Mouse (Mus musculus): ENCODE results near the gene Aplf. TPM values are rescaled to one million over a fixed set of nuclear protein-coding genes. Genes with fewer than 3 reads are reported as not detected.

Gene Aplf
- total and polyA plus RNA-seq, 2 experiments from 2014 or later, result 8.1 to 8.8 TPM

DNA sequence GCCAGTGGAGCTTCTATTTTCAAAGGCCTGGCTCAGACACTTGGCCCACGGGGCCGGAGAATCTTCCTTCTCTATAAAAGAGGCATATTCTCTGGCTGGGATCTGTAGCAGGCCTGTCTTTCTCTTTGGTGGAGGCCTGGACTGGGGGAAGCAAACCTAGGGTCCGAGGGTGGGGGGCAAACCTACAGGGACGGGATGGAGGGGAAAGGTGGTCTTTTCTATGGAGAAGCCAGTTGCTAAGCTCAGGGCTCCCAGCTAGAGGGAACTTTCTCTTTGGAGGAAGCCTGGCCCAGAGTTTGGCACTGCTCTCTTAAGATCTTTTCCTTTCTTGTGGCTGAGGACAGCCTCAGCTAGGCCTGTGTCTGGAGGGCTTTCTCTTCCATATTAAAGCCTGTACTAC lies 668 bp upstream of the Aplf start:
- TF ChIP-seq CTCF (IDR thresholded peaks at IDR 0.05; ENCODE audit: low read depth), result no peak
- Histone ChIP-seq H3K9ac (no peak overlapping the region), H3K36me3 (ENCODE audit: insufficient read depth) (no peaks in the 10 kb centered on the region), H3K27ac (ENCODE audit: low read depth, low read length) (peak overlapping the region; percentile 11; the same call in 1 of the 2 replicates), H3K4me2 (ENCODE audit: low read depth) (peak overlapping the region; percentile 39), H3K27me3 (ENCODE audit: insufficient read depth, low read length) (no peaks in the 10 kb centered on the region), H3K4me3 (ENCODE audit: low read depth, low read length) (peak overlapping the region; percentile 47), H3K9me3 (ENCODE audit: low read length) (no peaks in the 10 kb centered on the region), H3K4me1 (ENCODE audit: insufficient read depth) (0 out of 2 replicates have a peak, but pooled peaks cover 12% of the 10 kb centered on the region)
- ATAC-seq (no peak), DNase-seq (no peak)
- 42% methylated on average over 4 of the region's 4 CpGs for WGBS

DNA sequence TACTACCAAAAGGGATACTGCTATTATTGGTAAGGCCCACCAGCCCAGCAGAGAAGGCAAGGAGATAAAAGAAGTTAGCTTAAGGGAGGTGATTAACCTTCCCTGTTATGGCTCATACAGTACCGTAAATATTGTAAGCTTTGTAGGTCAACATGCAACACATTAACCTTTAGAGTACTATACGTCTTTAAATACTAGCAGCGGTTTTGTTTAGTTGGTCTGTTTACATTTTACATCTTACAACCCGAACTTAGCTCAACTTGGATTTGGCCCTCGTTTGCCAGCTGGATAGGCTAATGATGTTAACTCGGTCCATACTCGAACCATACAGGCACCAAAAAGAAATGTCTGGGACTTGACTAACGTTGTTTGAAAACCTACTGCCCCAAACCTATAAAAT lies 640 bp downstream of the Aplf start:
- DNase-seq, result no peak
- H3K36me3 ChIP-seq (ENCODE audit: insufficient read depth), result no peaks in the 10 kb centered on the region
- TF ChIP-seq CTCF (IDR thresholded peaks at IDR 0.05; ENCODE audit: low read depth), result no peak
- H3K9me3 ChIP-seq (ENCODE audit: low read length), result no peaks in the 10 kb centered on the region
- H3K4me1 ChIP-seq (ENCODE audit: insufficient read depth), result 0 out of 2 replicates have a peak, but pooled peaks cover 12% of the 10 kb centered on the region
- H3K27ac ChIP-seq (ENCODE audit: low read depth, low read length), result no peak overlapping the region
- peak overlapping the region; percentile 31 for H3K9ac ChIP-seq
- peak overlapping the region; percentile 47 for H3K4me3 ChIP-seq (ENCODE audit: low read depth, low read length)
- WGBS, result 14% methylated on average over 8 of the region's 8 CpGs
- no peak for ATAC-seq
- H3K27me3 ChIP-seq (ENCODE audit: insufficient read depth, low read length), result no peaks in the 10 kb centered on the region
- H3K4me2 ChIP-seq (ENCODE audit: low read depth), result peak overlapping the region; percentile 70

DNA sequence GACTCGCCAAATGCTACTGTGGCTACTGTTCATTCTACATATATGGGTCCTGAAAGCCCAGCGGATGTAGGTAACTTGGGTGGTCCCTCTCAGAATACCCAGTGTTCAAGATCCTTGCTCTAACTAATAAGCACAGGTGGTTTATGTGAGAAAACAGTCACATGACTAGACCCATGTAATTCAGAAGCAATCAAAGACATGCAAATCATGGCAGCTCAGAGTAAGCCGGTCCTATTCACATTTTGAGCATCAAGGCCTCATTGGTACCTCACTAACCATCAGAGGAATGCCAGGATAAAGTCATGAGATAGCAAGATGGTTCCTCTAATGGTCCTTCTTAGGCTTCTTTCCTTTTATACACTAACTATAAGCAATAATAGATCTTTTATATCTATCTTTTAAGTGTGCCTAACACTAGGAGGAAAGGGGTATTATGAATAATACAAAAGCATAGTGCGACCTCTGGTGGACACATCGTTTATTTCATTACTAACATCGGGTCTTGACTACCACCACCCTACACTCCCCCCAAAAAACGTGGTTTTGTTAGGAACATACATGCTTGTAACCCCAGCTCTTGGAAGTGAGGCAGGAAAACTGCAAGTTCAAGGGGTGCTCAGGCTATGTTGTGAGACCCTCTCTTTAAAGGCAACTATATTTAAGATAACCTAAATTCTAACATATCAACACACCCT lies 2.0 kb downstream of the Aplf start:
- Histone ChIP-seq H3K27me3 (ENCODE audit: insufficient read depth, low read length) (no peaks in the 10 kb centered on the region), H3K36me3 (ENCODE audit: insufficient read depth) (no peaks in the 10 kb centered on the region), H3K9ac (no peak overlapping the region), H3K9me3 (ENCODE audit: low read length) (no peaks in the 10 kb centered on the region), H3K4me1 (ENCODE audit: insufficient read depth) (0 out of 2 replicates have a peak, but pooled peaks cover 12% of the 10 kb centered on the region), H3K4me3 (ENCODE audit: low read depth, low read length) (no peak overlapping the region), H3K27ac (ENCODE audit: low read depth, low read length) (no peak overlapping the region), H3K4me2 (ENCODE audit: low read depth) (peak overlapping the region; percentile 1; the same call in 1 of the 2 replicates)
- DNase-seq (peak; percentile 87), ATAC-seq (no peak)
- WGBS, result 20% methylated on average over 7 of the region's 7 CpGs
- TF ChIP-seq CTCF (IDR thresholded peaks at IDR 0.05; ENCODE audit: low read depth), result peak; percentile 73

DNA sequence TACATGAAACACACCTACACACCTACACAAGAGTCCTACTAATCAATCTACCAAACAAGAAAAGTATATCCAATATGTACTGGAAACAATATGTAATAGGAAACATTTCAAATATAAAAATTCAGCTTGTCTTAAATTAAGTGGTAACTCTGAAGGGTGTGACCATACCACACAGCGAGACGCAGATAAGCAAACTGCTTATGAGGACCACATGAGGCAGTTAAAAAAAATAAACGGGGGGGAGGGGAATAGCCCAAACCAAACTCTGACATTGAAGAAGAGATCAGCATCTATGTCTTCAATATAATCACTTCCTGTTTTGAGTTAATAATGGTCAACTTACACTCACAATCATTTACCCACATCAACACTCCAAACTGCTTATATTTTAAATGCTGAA lies 3.3 kb downstream of the Aplf start:
- 92% methylated on average over 3 of the region's 3 CpGs for WGBS
- H3K36me3 ChIP-seq (ENCODE audit: insufficient read depth), result no peaks in the 10 kb centered on the region

DNA sequence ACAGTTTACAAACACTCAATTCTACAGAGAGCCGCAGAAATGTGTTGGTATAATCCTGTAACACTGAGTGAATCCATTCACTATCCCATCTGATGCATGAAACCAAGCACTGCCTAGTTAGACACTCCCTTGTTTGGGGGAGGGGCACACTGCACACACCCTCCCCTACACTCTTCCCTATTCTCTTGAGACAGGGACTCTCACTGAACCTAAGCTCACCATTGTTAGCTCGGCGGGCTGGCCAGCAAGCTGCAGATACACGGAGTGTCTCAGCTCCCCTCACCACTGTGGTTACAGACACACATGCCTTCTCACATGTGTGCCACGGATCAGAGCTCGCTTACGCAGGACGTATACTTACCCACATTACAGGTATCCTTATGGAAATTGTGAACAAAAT lies 4.2 kb downstream of the Aplf start:
- no peak overlapping the region for H3K4me3 ChIP-seq (ENCODE audit: low read depth, low read length)
- 59% methylated on average over 8 of the region's 8 CpGs for WGBS
- H3K36me3 ChIP-seq (ENCODE audit: insufficient read depth), result no peaks in the 10 kb centered on the region
- 0 out of 2 replicates have a peak, but pooled peaks cover 10% of the 10 kb centered on the region for H3K4me1 ChIP-seq (ENCODE audit: insufficient read depth)
- H3K9me3 ChIP-seq (ENCODE audit: low read length), result no peaks in the 10 kb centered on the region
- H3K27ac ChIP-seq (ENCODE audit: low read depth, low read length), result no peak overlapping the region
- H3K9ac ChIP-seq, result no peak overlapping the region
- TF ChIP-seq CTCF (IDR thresholded peaks at IDR 0.05; ENCODE audit: low read depth), result no peak
- H3K27me3 ChIP-seq (ENCODE audit: insufficient read depth, low read length), result no peaks in the 10 kb centered on the region
- no peak overlapping the region for H3K4me2 ChIP-seq (ENCODE audit: low read depth)
- ATAC-seq (no peak), DNase-seq (no peak)

More for the DNA sequence above, 3.3 kb downstream of the Aplf start:
- DNase-seq (no peak), ATAC-seq (no peak)
- Histone ChIP-seq H3K4me1 (ENCODE audit: insufficient read depth) (0 out of 2 replicates have a peak, but pooled peaks cover 12% of the 10 kb centered on the region), H3K4me3 (ENCODE audit: low read depth, low read length) (no peak overlapping the region), H3K27me3 (ENCODE audit: insufficient read depth, low read length) (no peaks in the 10 kb centered on the region), H3K9me3 (ENCODE audit: low read length) (no peaks in the 10 kb centered on the region), H3K4me2 (ENCODE audit: low read depth) (no peak overlapping the region), H3K9ac (no peak overlapping the region), H3K27ac (ENCODE audit: low read depth, low read length) (no peak overlapping the region)
- no peak for TF ChIP-seq CTCF (IDR thresholded peaks at IDR 0.05; ENCODE audit: low read depth)

DNA sequence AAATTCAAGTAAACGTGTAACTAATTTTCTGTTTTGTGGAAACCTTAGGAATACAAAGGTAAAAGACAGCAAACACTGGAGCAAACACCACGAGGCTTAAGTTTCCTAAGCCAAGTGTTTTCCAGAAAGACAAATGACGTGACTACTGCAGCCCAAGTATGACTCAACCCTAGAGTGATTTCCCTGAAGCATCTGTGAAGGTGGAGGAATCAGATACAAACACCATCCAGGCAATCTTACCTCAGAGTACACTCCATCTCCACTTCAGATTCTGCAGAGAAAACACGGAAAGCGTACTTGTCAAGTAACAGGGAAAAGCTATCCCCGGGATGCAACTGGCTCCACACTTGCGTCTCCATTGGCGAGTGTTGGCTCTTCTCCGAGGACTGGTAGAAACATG lies 8.5 kb downstream of the Aplf start:
- H3K9ac ChIP-seq, result no peak overlapping the region
- WGBS, result 91% methylated on average over 9 of the region's 9 CpGs
- no peak for ATAC-seq
- no peaks in the 10 kb centered on the region for H3K27me3 ChIP-seq (ENCODE audit: insufficient read depth, low read length)
- no peak overlapping the region for H3K4me3 ChIP-seq (ENCODE audit: low read depth, low read length)
- no peak for DNase-seq
- H3K9me3 ChIP-seq (ENCODE audit: low read length), result no peaks in the 10 kb centered on the region
- H3K27ac ChIP-seq (ENCODE audit: low read depth, low read length), result no peak overlapping the region
- TF ChIP-seq CTCF (IDR thresholded peaks at IDR 0.05; ENCODE audit: low read depth), result no peak
- H3K4me1 ChIP-seq (ENCODE audit: insufficient read depth), result no peaks in the 10 kb centered on the region
- no peak overlapping the region for H3K4me2 ChIP-seq (ENCODE audit: low read depth)
- peaks cover 4% of the 10 kb centered on the region; the same call in 1 of the 2 replicates for H3K36me3 ChIP-seq (ENCODE audit: insufficient read depth)

DNA sequence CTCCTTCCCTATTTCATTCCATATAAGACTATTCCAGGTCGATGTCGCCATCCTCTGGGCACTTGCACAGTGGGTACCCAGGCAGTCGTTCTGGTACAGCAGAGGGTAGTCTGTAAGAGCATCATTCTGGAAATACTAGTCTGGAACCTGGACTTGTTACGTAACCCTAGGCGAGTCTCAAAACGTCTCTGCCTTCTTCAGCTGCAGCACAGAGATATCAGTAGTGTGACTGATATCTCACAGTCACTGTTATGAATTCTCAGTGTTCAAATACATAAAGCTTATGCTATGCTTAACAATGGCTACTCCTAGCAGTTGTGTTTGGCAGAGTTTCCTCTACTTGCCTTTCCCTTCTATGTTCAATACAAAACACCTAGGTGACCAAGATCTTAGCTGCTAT lies 9.8 kb downstream of the Aplf start:
- Histone ChIP-seq H3K4me3 (ENCODE audit: low read depth, low read length) (no peak overlapping the region), H3K9me3 (ENCODE audit: low read length) (no peaks in the 10 kb centered on the region), H3K4me1 (ENCODE audit: insufficient read depth) (no peaks in the 10 kb centered on the region), H3K36me3 (ENCODE audit: insufficient read depth) (peaks cover 12% of the 10 kb centered on the region), H3K9ac (no peak overlapping the region), H3K27ac (ENCODE audit: low read depth, low read length) (no peak overlapping the region), H3K27me3 (ENCODE audit: insufficient read depth, low read length) (no peaks in the 10 kb centered on the region), H3K4me2 (ENCODE audit: low read depth) (no peak overlapping the region)
- DNase-seq (no peak), ATAC-seq (no peak)
- 72% methylated on average over 6 of the region's 6 CpGs for WGBS
- TF ChIP-seq CTCF (IDR thresholded peaks at IDR 0.05; ENCODE audit: low read depth), result no peak
